Mouse (Mus musculus) neural tube, embryonic 14.5 days (tissue): ENCODE measurements around the gene Trem3. TPM values are rescaled to one million over a fixed set of nuclear protein-coding genes. Genes with fewer than 3 reads are reported as not detected.
A peak's percentile ranks its signal among the peaks of the same experiment; 100 is the strongest.

ENCODE experiments used
- ATAC-seq: fragments of 200-750 bp; cut with Nextera tagmentation; 2 replicates; pipeline ENCODE4 v1.8.0; 2017; ENCODE audit warnings: low read depth, mild to moderate bottlenecking, moderate TSS enrichment, moderate library complexity
- H3K27ac ChIP-seq: fragments of 300-500 bp; sonication (generic); 2 replicates; pipeline ENCODE4 v1.5.1; 2014; ENCODE audit warnings: low read depth, mild to moderate bottlenecking, control low read depth, low read length, moderate library complexity, mixed read lengths
- H3K27me3 ChIP-seq: fragments of 300-500 bp; sonication (generic); 2 replicates; pipeline ENCODE4 v1.6.1; 2014; ENCODE audit warnings: low read length; ENCODE audit not compliant: control insufficient read depth, insufficient read depth
- H3K36me3 ChIP-seq: fragments of 300-500 bp; sonication (generic); 2 replicates; pipeline ENCODE4 v1.6.1; 2014; ENCODE audit warnings: low read length, mixed read lengths; ENCODE audit not compliant: control insufficient read depth, insufficient read depth
- H3K4me1 ChIP-seq: fragments of 300-500 bp; sonication (generic); 2 replicates; pipeline ENCODE4 v1.6.1; 2014; ENCODE audit warnings: low read length; ENCODE audit not compliant: control insufficient read depth, insufficient read depth
- H3K4me2 ChIP-seq: fragments of 300-500 bp; sonication (generic); 2 replicates; pipeline ENCODE4 v1.6.1; 2014; ENCODE audit warnings: mild to moderate bottlenecking, low read depth, low read length, control low read depth
- H3K4me3 ChIP-seq: fragments of 300-500 bp; sonication (generic); 2 replicates; pipeline ENCODE4 v1.5.1; 2014; ENCODE audit warnings: low read depth, low read length, control low read depth, mixed read lengths
- H3K9ac ChIP-seq: fragments of 300-500 bp; sonication (generic); replicated peaks from 2 replicates; pipeline ENCODE4 v1.6.1; 2014; ENCODE audit warnings: low read depth, mild to moderate bottlenecking, control low read depth, low read length, mixed read lengths
- H3K9me3 ChIP-seq: fragments of 300-500 bp; sonication (generic); 2 replicates; pipeline ENCODE4 v1.6.1; 2016; ENCODE audit warnings: low read length; ENCODE audit not compliant: control insufficient read depth
- WGBS: fragments of 180-500 bp; shearing (Covaris S2); extraction: QIAGEN DNeasy Blood & Tissue Kit; methylation state at CpG from one replicate; pipeline ENCODE4 v1.1.7; 2014; 5-methylcytosine and 5-hydroxymethylcytosine counted together
- polyA plus RNA-seq: library from polyadenylated mRNA; unstranded; fragments of >200 nt; fragmentation: Nextera tagmentation; extraction: Ambion mirVana; gene quantifications from 2 replicates; pipeline ENCODE4 v1.2.1, GENCODE M21; 2014

The Trem3 gene
- polyA plus RNA-seq, 1 experiment from 2014 or later: not detected

DNA sequence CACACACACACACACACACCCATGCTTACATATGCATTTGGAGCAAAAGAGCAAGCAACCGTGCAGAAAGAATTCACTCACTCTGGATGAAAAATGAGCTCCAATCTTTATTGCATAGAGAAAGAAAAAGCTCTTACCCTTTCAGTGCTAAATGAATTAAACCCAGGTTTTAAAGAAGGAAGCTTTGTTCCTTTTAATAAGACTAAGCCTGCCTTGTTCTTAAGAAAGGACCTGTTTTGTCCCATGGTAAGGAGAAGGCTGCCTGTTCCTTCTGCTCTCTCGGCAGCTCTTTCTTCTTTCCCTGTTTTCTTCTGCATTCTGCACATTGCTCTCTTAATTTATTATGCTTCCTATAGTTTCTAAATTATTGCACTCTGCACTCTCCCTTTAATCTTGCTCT, 18.6 kb downstream of the Trem3 start:
- WGBS: 4% methylated on average over 2 of the region's 2 CpGs
- H3K9me3 ChIP-seq: no peaks in the 10 kb centered on the region

DNA sequence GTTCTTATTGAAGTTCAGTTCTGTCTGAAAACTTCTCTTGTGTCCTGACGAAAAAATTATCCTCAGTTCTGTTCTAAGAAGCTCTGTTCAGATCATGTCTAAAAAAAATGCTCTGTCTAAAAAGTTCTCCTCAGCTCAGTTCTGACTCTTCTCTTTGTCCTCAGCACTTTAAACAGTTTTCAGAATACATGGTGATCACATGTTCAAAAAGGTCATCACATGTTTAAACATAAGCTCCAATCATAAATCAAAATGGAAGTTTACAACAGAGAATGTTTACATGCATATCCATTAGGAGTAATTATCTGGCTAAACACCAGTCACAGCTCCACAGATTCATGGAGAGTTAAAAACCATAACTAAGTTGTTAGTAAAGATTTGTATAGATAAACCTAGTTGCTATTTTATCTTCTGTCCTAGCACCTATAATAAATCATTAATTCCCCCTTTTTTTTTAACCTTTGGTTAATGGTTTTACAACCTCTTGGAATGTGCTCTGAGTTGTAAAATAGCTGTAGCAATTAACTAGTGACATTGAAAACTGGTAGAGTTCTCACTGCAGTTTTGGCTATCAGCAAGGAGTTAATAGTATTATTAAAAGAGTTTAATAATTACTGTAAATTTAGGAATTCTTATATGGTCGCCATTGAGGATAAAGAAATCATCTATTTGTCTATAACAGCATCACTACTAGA, 19.2 kb downstream of the Trem3 start:
- WGBS: 11% methylated on average over 2 of the region's 2 CpGs
- H3K9ac ChIP-seq: no peak overlapping the region
- H3K4me1 ChIP-seq: no peaks in the 10 kb centered on the region
- H3K4me2 ChIP-seq: no peak overlapping the region
- no peak overlapping the region for H3K27ac ChIP-seq
- no peak for ATAC-seq
- no peak overlapping the region for H3K4me3 ChIP-seq
- no peaks in the 10 kb centered on the region for H3K9me3 ChIP-seq
- H3K27me3 ChIP-seq: no peaks in the 10 kb centered on the region
- no peaks in the 10 kb centered on the region for H3K36me3 ChIP-seq

More for the DNA sequence above, 18.6 kb downstream of the Trem3 start:
- Histone ChIP-seq H3K36me3 (no peaks in the 10 kb centered on the region), H3K4me2 (no peak overlapping the region), H3K9ac (no peak overlapping the region), H3K4me3 (no peak overlapping the region), H3K4me1 (no peaks in the 10 kb centered on the region), H3K27me3 (no peaks in the 10 kb centered on the region), H3K27ac (no peak overlapping the region)
- ATAC-seq: no peak

DNA sequence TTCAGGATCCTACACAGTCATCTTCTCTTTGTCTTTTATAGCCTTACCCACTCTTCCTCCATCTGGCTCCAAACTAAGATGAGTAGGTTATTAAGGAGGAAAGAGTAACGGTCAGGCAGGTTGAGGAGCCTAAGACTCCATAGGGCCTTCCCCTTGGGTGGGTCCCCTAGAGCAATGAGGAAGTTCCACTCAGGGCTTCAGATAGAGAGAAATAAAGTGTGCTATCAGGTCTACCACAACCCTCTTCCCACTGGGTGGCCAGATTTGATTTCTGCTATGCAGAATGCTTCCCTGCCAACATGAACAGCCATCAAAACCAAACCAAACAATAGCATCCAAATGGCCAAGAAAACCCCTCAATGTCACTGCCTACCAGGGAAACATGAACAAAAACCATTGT, 20.0 kb downstream of the Trem3 start:
- no peaks in the 10 kb centered on the region for H3K36me3 ChIP-seq
- no peak for ATAC-seq
- 74% methylated on average over 1 of the region's 1 CpGs for WGBS
- H3K27ac ChIP-seq: no peak overlapping the region
- H3K9ac ChIP-seq: no peak overlapping the region
- no peaks in the 10 kb centered on the region for H3K9me3 ChIP-seq
- H3K4me1 ChIP-seq: no peaks in the 10 kb centered on the region
- no peaks in the 10 kb centered on the region for H3K27me3 ChIP-seq
- no peak overlapping the region for H3K4me3 ChIP-seq
- H3K4me2 ChIP-seq: no peak overlapping the region

DNA sequence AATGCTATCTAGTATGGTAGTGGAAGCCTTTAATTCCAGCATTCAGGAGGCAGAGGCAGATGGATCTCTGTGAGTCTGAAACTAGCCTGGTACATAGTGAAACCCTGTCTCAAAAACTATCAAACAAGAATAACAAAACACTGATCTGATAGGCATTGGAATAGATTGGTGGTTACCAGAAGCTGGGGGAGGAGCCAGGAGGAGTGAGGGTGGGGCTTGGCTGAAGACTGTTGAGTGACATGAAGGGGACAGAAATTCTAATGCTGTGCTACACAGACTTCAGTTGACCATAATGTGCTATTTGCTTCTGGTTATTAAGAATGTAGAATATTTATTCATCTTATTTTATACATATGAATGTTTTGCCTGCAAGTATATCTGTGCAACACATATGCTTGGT, 20.7 kb downstream of the Trem3 start:
- Histone ChIP-seq H3K4me1 (no peaks in the 10 kb centered on the region), H3K9ac (no peak overlapping the region), H3K36me3 (no peaks in the 10 kb centered on the region), H3K27me3 (no peaks in the 10 kb centered on the region), H3K4me2 (no peak overlapping the region), H3K9me3 (no peaks in the 10 kb centered on the region), H3K27ac (no peak overlapping the region), H3K4me3 (no peak overlapping the region)
- no peak for ATAC-seq

DNA sequence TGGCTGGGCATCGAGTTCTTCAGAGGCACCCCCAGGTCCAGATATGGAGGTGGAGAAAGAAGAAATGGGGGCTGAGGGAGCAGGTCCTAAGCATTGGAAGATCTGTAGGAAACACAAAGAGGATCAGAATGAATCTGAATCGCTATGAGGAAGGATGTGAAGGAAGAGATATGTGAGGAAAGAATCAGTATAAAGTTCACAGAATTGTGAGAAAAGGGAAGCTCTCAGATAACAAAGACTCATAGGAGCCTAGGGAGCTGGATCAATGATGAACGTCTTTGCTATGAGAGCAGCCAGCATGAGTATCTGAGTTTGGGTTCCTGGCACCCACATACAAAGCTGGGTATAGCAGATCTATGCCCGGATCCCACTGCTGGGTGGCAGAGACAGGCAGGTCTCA, 22.3 kb downstream of the Trem3 start:
- WGBS: 84% methylated on average over 4 of the region's 4 CpGs
- no peak for ATAC-seq
- no peaks in the 10 kb centered on the region for H3K4me1 ChIP-seq
- no peaks in the 10 kb centered on the region for H3K9me3 ChIP-seq
- no peak overlapping the region for H3K9ac ChIP-seq
- no peaks in the 10 kb centered on the region for H3K27me3 ChIP-seq
- H3K27ac ChIP-seq: no peak overlapping the region
- H3K4me3 ChIP-seq: no peak overlapping the region
- no peaks in the 10 kb centered on the region for H3K36me3 ChIP-seq
- H3K4me2 ChIP-seq: no peak overlapping the region

DNA sequence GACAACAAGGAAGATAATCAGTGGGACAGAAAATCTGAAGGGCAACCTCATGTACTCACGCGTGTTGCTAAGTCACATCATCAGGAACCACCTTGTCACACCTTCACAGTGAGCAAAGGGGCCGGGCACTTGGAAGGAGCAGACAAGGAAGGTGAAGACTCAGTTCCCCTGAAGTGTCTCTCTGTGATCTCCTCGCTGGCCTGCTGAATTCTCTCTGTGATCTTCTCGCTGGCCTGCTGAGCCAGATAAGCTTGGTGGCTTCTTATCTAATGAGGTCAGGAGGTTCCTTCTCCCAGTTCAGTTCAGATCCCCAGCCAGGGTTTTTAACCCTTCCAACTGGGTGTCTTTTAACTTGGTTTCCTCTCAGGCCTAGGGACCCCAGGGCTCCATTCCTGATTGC, 24.6 kb downstream of the Trem3 start:
- no peaks in the 10 kb centered on the region for H3K36me3 ChIP-seq
- H3K27me3 ChIP-seq: no peaks in the 10 kb centered on the region
- H3K27ac ChIP-seq: no peak overlapping the region
- no peak for ATAC-seq
- WGBS: 82% methylated on average over 5 of the region's 5 CpGs
- no peaks in the 10 kb centered on the region for H3K9me3 ChIP-seq
- H3K4me1 ChIP-seq: no peaks in the 10 kb centered on the region
- H3K4me2 ChIP-seq: no peak overlapping the region
- no peak overlapping the region for H3K4me3 ChIP-seq
- H3K9ac ChIP-seq: no peak overlapping the region

DNA sequence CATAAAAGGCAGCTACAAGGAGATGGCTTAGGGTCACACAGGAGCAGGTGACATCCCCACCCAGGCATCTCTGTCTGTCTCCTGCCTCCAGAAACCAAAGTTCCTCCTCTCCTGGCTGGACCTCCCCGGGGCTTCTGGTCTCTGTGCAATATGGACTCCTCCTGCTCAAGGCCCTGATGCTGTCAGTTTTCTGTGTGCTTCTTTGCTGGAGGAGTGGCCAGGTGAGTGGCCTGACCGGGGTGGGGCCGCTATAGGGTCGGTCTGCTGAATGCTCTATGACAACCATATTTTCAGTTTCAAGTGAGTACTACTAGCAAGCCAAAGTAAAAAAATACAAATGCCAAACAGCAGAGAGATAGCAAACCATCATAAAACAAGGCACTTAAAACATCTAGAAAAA, 25.0 kb downstream of the Trem3 start:
- Histone ChIP-seq H3K4me3 (no peak overlapping the region), H3K36me3 (no peaks in the 10 kb centered on the region), H3K4me1 (no peaks in the 10 kb centered on the region), H3K27me3 (no peaks in the 10 kb centered on the region), H3K4me2 (no peak overlapping the region), H3K9me3 (no peaks in the 10 kb centered on the region), H3K9ac (no peak overlapping the region), H3K27ac (no peak overlapping the region)
- no peak for ATAC-seq
- WGBS: 96% methylated on average over 4 of the region's 4 CpGs

DNA sequence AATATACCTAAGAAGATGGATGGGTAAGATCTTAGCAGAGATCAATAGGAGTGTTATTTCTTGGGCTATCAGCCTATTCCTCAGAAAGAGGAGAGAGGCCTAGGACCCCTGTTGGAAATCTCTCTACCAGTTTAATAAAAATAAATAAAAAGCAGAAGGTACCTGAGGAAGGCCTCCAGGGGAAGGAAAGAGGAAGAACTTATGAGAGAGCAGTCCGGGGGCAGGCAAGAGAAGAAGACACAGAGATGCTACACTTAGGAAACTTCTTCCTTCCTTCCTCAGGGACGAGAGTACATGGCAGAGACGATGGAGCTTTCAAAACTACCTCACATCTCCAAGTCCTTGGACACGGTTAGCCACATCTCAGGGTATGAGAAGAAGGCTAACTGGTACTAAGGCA, 26.5 kb downstream of the Trem3 start:
- Histone ChIP-seq H3K4me2 (no peak overlapping the region), H3K4me1 (no peaks in the 10 kb centered on the region), H3K4me3 (no peak overlapping the region), H3K27me3 (no peaks in the 10 kb centered on the region), H3K27ac (no peak overlapping the region), H3K36me3 (no peaks in the 10 kb centered on the region), H3K9ac (no peak overlapping the region), H3K9me3 (no peaks in the 10 kb centered on the region)
- no peak for ATAC-seq
- WGBS: 86% methylated on average over 4 of the region's 4 CpGs

DNA sequence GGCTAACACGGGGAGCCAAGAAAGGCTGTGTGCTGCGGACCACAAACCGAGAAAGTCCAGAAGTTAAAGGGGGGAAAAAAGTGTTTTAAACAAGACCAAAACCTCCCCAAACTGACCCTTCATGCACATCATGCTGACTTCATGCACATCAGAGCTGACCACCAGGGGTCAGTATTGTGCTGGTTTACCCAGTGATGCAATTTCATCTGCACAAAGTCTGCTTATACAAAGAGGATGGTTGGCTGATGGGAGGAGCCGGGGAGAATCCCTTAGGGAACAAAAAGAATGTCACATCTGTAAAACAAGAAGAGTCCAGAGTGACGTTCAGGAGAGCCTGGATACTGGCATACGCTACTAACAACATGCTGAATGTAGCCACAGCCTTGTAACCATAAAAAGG, 27.3 kb downstream of the Trem3 start:
- Histone ChIP-seq H3K9me3 (no peaks in the 10 kb centered on the region), H3K36me3 (no peaks in the 10 kb centered on the region), H3K4me3 (no peak overlapping the region), H3K4me1 (no peaks in the 10 kb centered on the region), H3K9ac (no peak overlapping the region), H3K27me3 (no peaks in the 10 kb centered on the region), H3K4me2 (no peak overlapping the region), H3K27ac (no peak overlapping the region)
- 0 out of 2 replicates have a peak, but pooled peaks have one; percentile 49 for ATAC-seq
- WGBS: 28% methylated on average over 6 of the region's 6 CpGs
